Mouse (Mus musculus): ENCODE measurements around the gene Mrpl4.

Gene Mrpl4

GRCm38 (mm10) chr9:21017177-21017575, 14.6 kb downstream of the Mrpl4 start:
- DNase-seq (ENCODE audit: low read depth, low spot score), result no peak

- DNase-seq (ENCODE audit: low read depth, low spot score), result no peak
Observed at GRCm38 (mm10) chr9:21018600-21018999, 16.1 kb downstream of the Mrpl4 start.

GRCm38 (mm10) chr9:21021363-21021762, 18.8 kb downstream of the Mrpl4 start:
- no peak for DNase-seq (ENCODE audit: low read depth, low spot score)

GRCm38 (mm10) chr9:21022288-21022687, 19.8 kb downstream of the Mrpl4 start:
- no peak for DNase-seq (ENCODE audit: low read depth, low spot score)

- no peak for DNase-seq (ENCODE audit: low read depth, low spot score)
Observed at GRCm38 (mm10) chr9:21022726-21023125, 20.2 kb downstream of the Mrpl4 start.

- DNase-seq (ENCODE audit: low read depth, low spot score), result no peak
Observed at GRCm38 (mm10) chr9:21025258-21025810, 22.8 kb downstream of the Mrpl4 start.

- no peak for DNase-seq (ENCODE audit: low read depth, low spot score)
Observed at GRCm38 (mm10) chr9:21026849-21027248, 24.3 kb downstream of the Mrpl4 start.

GRCm38 (mm10) chr9:21027774-21028290, 25.3 kb downstream of the Mrpl4 start:
- no peak for DNase-seq (ENCODE audit: low read depth, low spot score)

- no peak for DNase-seq (ENCODE audit: low read depth, low spot score)
Observed at GRCm38 (mm10) chr9:21028560-21029110, 26.1 kb downstream of the Mrpl4 start.

GRCm38 (mm10) chr9:21029291-21030054, 26.9 kb downstream of the Mrpl4 start, which contains the start of gene Icam4:
Icam4 (plus strand) TSS chr9:21029373.
- no peak for DNase-seq (ENCODE audit: low read depth, low spot score)

GRCm38 (mm10) chr9:21030055-21030600, 27.6 kb downstream of the Mrpl4 start:
- DNase-seq (ENCODE audit: low read depth, low spot score), result no peak

GRCm38 (mm10) chr9:21030781-21031250, 28.3 kb downstream of the Mrpl4 start:
- DNase-seq (ENCODE audit: low read depth, low spot score), result peak; percentile 56

GRCm38 (mm10) chr9:21031251-21031895, 28.8 kb downstream of the Mrpl4 start:
- DNase-seq (ENCODE audit: low read depth, low spot score), result no peak

- no peak for DNase-seq (ENCODE audit: low read depth, low spot score)
Observed at GRCm38 (mm10) chr9:21031896-21032351, 29.4 kb downstream of the Mrpl4 start, which contains the start of gene Icam5. Icam5 (plus strand) TSS chr9:21032073.

- DNase-seq (ENCODE audit: low read depth, low spot score), result no peak
Observed at GRCm38 (mm10) chr9:21032491-21032890, 30.0 kb downstream of the Mrpl4 start.

GRCm38 (mm10) chr9:21033136-21033535, 30.6 kb downstream of the Mrpl4 start:
- DNase-seq (ENCODE audit: low read depth, low spot score), result no peak

GRCm38 (mm10) chr9:21034481-21035085, 32.0 kb downstream of the Mrpl4 start:
- no peak for DNase-seq (ENCODE audit: low read depth, low spot score)

- no peak for DNase-seq (ENCODE audit: low read depth, low spot score)
Observed at GRCm38 (mm10) chr9:21035586-21035985, 33.0 kb downstream of the Mrpl4 start.

GRCm38 (mm10) chr9:21036161-21036560, 33.6 kb downstream of the Mrpl4 start:
- no peak for DNase-seq (ENCODE audit: low read depth, low spot score)

- DNase-seq (ENCODE audit: low read depth, low spot score), result no peak
Observed at GRCm38 (mm10) chr9:21036666-21037065, 34.1 kb downstream of the Mrpl4 start.

GRCm38 (mm10) chr9:21037481-21037891, 34.9 kb downstream of the Mrpl4 start:
- DNase-seq (ENCODE audit: low read depth, low spot score), result no peak
